Mouse (Mus musculus): ENCODE measurements at regions not wholly inside any gene's neighbourhood (a gene's known extent, or its start where the extent isn't known, plus 50 kb on each side); places are given as distances from the start of the nearest gene placed in this dataset.

GRCm38 (mm10) chr15:36898857-36899523 is 108.6 kb downstream of the Zfp706 start:
- 92% methylated on average over 11 of the region's 11 CpGs for WGBS
- Histone ChIP-seq H3K4me2 (replicated peaks) (no peak overlapping the region), H3K9me3 (no peaks in the 10 kb centered on the region), H3K4me3 (no peak overlapping the region), H3K27ac (replicated peaks) (no peak overlapping the region), H3K4me1 (peaks cover 21% of the 10 kb centered on the region), H3K9ac (replicated peaks) (no peak overlapping the region), H3K36me3 (no peaks in the 10 kb centered on the region), H3K27me3 (peaks cover 16% of the 10 kb centered on the region; the same call in 1 of the 2 replicates)
- no peak for ATAC-seq (ENCODE audit: low FRiP score, low read depth)

GRCm38 (mm10) chr15:36898326-36898725 is 109.2 kb downstream of the Zfp706 start:
- H3K4me1 ChIP-seq, result peaks cover 21% of the 10 kb centered on the region
- H3K27ac ChIP-seq (replicated peaks), result no peak overlapping the region
- H3K9ac ChIP-seq (replicated peaks), result no peak overlapping the region
- H3K9me3 ChIP-seq, result no peaks in the 10 kb centered on the region
- H3K36me3 ChIP-seq, result no peaks in the 10 kb centered on the region
- H3K27me3 ChIP-seq, result peaks cover 16% of the 10 kb centered on the region; the same call in 1 of the 2 replicates
- no peak overlapping the region for H3K4me3 ChIP-seq
- no peak overlapping the region for H3K4me2 ChIP-seq (replicated peaks)
- ATAC-seq (ENCODE audit: low FRiP score, low read depth), result no peak
- 93% methylated on average over 6 of the region's 6 CpGs for WGBS

- peaks cover 25% of the 10 kb centered on the region for H3K27me3 ChIP-seq
- H3K36me3 ChIP-seq, result no peaks in the 10 kb centered on the region
- 92% methylated on average over 4 of the region's 4 CpGs for WGBS
- no peak overlapping the region for H3K4me3 ChIP-seq
- no peak for ATAC-seq (ENCODE audit: low FRiP score, low read depth)
- no peak overlapping the region for H3K9ac ChIP-seq (replicated peaks)
- no peak overlapping the region for H3K4me2 ChIP-seq (replicated peaks)
- no peaks in the 10 kb centered on the region for H3K9me3 ChIP-seq
- H3K27ac ChIP-seq (replicated peaks), result no peak overlapping the region
- H3K4me1 ChIP-seq, result peaks cover 13% of the 10 kb centered on the region
Measured at GRCm38 (mm10) chr15:36896265-36896664, 111.3 kb downstream of the Zfp706 start.

- Histone ChIP-seq H3K4me2 (replicated peaks) (no peak overlapping the region), H3K9me3 (no peaks in the 10 kb centered on the region), H3K36me3 (no peaks in the 10 kb centered on the region), H3K4me1 (peaks cover 6% of the 10 kb centered on the region), H3K9ac (replicated peaks) (no peak overlapping the region), H3K27me3 (peaks cover 26% of the 10 kb centered on the region), H3K4me3 (no peak overlapping the region), H3K27ac (replicated peaks) (no peak overlapping the region)
- ATAC-seq (ENCODE audit: low FRiP score, low read depth), result no peak
- WGBS, result 92% methylated on average over 4 of the region's 4 CpGs
Measured at GRCm38 (mm10) chr15:36895031-36895430, 112.5 kb downstream of the Zfp706 start.

- H3K27ac ChIP-seq (replicated peaks), result no peak overlapping the region
- H3K9ac ChIP-seq (replicated peaks), result no peak overlapping the region
- WGBS, result 55% methylated on average over 4 of the region's 4 CpGs
- H3K4me2 ChIP-seq (replicated peaks), result no peak overlapping the region
- ATAC-seq (ENCODE audit: low FRiP score, low read depth), result no peak
- peaks cover 6% of the 10 kb centered on the region for H3K4me1 ChIP-seq
- no peaks in the 10 kb centered on the region for H3K9me3 ChIP-seq
- no peaks in the 10 kb centered on the region for H3K36me3 ChIP-seq
- peaks cover 27% of the 10 kb centered on the region for H3K27me3 ChIP-seq
- no peak overlapping the region for H3K4me3 ChIP-seq
Measured at GRCm38 (mm10) chr15:36893407-36893969, 114.1 kb downstream of the Zfp706 start.

GRCm38 (mm10) chr15:36892576-36893205 is 114.9 kb downstream of the Zfp706 start:
- Histone ChIP-seq H3K27ac (replicated peaks) (no peak overlapping the region), H3K4me2 (replicated peaks) (peak overlapping the region; percentile 21), H3K36me3 (no peaks in the 10 kb centered on the region), H3K9ac (replicated peaks) (0 out of 2 replicates have a peak overlapping the region, but pooled peaks have one; percentile 17), H3K9me3 (no peaks in the 10 kb centered on the region), H3K4me3 (no peak overlapping the region), H3K4me1 (peaks cover 6% of the 10 kb centered on the region), H3K27me3 (peaks cover 27% of the 10 kb centered on the region)
- no peak for ATAC-seq (ENCODE audit: low FRiP score, low read depth)
- WGBS, result 10% methylated on average over 15 of the region's 15 CpGs

GRCm38 (mm10) chr15:36891851-36892250 is 115.7 kb downstream of the Zfp706 start:
- no peak overlapping the region for H3K4me3 ChIP-seq
- H3K4me2 ChIP-seq (replicated peaks), result no peak overlapping the region
- no peaks in the 10 kb centered on the region for H3K36me3 ChIP-seq
- no peak for ATAC-seq (ENCODE audit: low FRiP score, low read depth)
- no peak overlapping the region for H3K27ac ChIP-seq (replicated peaks)
- 16% methylated on average over 12 of the region's 12 CpGs for WGBS
- H3K9me3 ChIP-seq, result no peaks in the 10 kb centered on the region
- peaks cover 27% of the 10 kb centered on the region for H3K27me3 ChIP-seq
- no peak overlapping the region for H3K9ac ChIP-seq (replicated peaks)
- peaks cover 6% of the 10 kb centered on the region for H3K4me1 ChIP-seq

- no peak for ATAC-seq (ENCODE audit: low FRiP score, low read depth)
- no peaks in the 10 kb centered on the region for H3K36me3 ChIP-seq
- H3K27ac ChIP-seq (replicated peaks), result no peak overlapping the region
- H3K9me3 ChIP-seq, result no peaks in the 10 kb centered on the region
- peaks cover 6% of the 10 kb centered on the region for H3K4me1 ChIP-seq
- H3K9ac ChIP-seq (replicated peaks), result no peak overlapping the region
- H3K4me2 ChIP-seq (replicated peaks), result no peak overlapping the region
- 30% methylated on average over 1 of the region's 1 CpGs for WGBS
- H3K27me3 ChIP-seq, result peaks cover 27% of the 10 kb centered on the region
- H3K4me3 ChIP-seq, result no peak overlapping the region
Measured at GRCm38 (mm10) chr15:36891296-36891695, 116.3 kb downstream of the Zfp706 start.

- Histone ChIP-seq H3K27me3 (peaks cover 27% of the 10 kb centered on the region), H3K27ac (replicated peaks) (no peak overlapping the region), H3K9ac (replicated peaks) (no peak overlapping the region), H3K4me2 (replicated peaks) (no peak overlapping the region), H3K4me1 (peaks cover 6% of the 10 kb centered on the region), H3K36me3 (no peaks in the 10 kb centered on the region), H3K9me3 (no peaks in the 10 kb centered on the region), H3K4me3 (no peak overlapping the region)
- ATAC-seq (ENCODE audit: low FRiP score, low read depth), result no peak
- 69% methylated on average over 3 of the region's 3 CpGs for WGBS
Measured at GRCm38 (mm10) chr15:36889072-36889471, 118.5 kb downstream of the Zfp706 start.

- H3K27me3 ChIP-seq, result peaks cover 27% of the 10 kb centered on the region
- WGBS, result 74% methylated on average over 11 of the region's 11 CpGs
- H3K27ac ChIP-seq (replicated peaks), result no peak overlapping the region
- H3K4me3 ChIP-seq, result no peak overlapping the region
- H3K4me2 ChIP-seq (replicated peaks), result no peak overlapping the region
- ATAC-seq (ENCODE audit: low FRiP score, low read depth), result no peak
- peaks cover 6% of the 10 kb centered on the region for H3K4me1 ChIP-seq
- H3K9me3 ChIP-seq, result 0 out of 2 replicates have a peak, but pooled peaks cover 3% of the 10 kb centered on the region
- H3K9ac ChIP-seq (replicated peaks), result no peak overlapping the region
- H3K36me3 ChIP-seq, result no peaks in the 10 kb centered on the region
Measured at GRCm38 (mm10) chr15:36888351-36889069, 119.1 kb downstream of the Zfp706 start.

- H3K4me2 ChIP-seq (replicated peaks), result no peak overlapping the region
- H3K9ac ChIP-seq (replicated peaks), result no peak overlapping the region
- H3K9me3 ChIP-seq, result 0 out of 2 replicates have a peak, but pooled peaks cover 3% of the 10 kb centered on the region
- no peak overlapping the region for H3K4me3 ChIP-seq
- no peaks in the 10 kb centered on the region for H3K4me1 ChIP-seq
- WGBS, result 86% methylated on average over 11 of the region's 11 CpGs
- peaks cover 3% of the 10 kb centered on the region; the same call in 1 of the 2 replicates for H3K27me3 ChIP-seq
- no peak for ATAC-seq (ENCODE audit: low FRiP score, low read depth)
- H3K27ac ChIP-seq (replicated peaks), result no peak overlapping the region
- no peaks in the 10 kb centered on the region for H3K36me3 ChIP-seq
Measured at GRCm38 (mm10) chr15:36884671-36885365, 122.8 kb downstream of the Zfp706 start.

Data from midbrain, embryonic 12.5 days (tissue).